Mouse (Mus musculus) spleen, embryonic (tissue): ENCODE measurements around the gene Sema3e.

ENCODE experiments used
- CTCF ChIA-PET: fragments of 350-600 bp; sonication (Branson Sonifier 250); formaldehyde crosslinking; loops from one replicate; lab custom pipeline; 2022; lab: Charles Lee

Sema3e gene

DNA sequence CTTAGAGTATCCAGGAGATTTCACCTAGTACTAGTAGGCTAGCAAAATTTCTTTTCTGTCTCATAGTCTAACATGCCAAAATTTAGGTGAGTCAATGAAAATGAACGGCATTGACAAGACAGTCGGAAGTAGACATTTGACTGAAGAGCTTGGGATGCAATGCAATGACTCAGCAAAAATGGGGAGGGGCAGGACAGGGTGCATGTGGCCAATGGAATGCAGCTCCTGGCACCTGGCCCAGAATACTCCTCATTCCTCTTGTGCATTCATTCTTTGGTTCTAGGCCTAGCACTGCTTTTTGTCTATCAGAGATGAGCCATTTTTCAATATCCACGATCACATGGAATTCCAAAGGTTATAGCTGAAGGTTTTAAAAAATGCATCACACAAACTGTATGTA, 48.1 kb downstream of the Sema3e start:
- CTCF ChIA-PET, result no interaction called here

DNA sequence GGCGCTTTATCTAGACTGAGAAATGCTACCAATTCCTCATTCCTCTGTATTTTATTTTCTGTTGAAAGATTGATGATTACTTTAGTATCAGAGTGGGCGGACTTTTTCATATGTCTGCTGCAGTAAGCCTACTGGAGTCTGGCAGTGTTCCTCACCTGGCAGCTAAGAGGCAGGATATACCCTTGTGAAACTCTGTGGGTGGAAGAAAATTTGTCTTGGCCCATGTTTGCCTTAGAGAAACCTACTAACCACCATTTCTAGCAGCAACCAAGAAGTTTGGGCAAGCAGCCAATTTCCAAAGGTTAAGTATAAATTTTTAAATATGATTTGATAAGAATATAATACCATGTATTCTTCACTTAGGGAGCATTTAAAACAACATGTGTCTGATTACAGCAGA, 63.0 kb downstream of the Sema3e start:
- CTCF ChIA-PET, result no interaction called here

DNA sequence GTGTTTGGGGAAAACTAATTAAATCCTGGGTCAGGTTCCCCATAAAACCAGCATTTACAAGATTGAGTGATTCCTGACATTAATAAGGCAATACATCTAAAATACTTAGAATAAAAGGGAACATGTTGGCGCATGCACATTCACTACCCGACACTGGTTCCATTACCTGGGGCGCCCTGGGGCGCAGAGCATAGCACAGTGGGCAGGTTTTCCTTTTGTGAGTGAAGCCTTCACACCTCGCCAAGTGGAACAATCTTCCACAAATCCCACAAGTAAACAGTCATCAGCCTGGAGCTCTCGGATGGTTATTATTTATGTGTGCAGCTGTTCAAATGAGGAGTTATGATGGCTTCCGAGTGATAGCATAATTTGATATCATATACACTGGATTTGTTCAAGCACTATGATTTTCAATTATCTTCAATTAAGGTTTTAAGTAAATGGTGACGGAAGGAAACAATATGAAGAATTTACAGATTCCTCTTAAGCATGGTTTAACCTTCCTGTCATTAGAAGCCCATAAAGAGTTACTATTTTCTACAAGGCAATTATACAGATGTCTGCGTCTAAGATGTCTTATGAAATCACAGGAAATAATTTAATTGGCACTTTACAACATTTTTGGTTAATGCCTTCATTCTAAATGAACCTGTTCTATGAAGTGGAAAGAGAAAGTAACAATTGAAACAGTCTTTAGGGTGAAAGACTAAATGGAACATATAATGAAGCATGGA, 65.0 kb downstream of the Sema3e start:
- CTCF ChIA-PET, result interaction anchor here (0.8 kb wide), 1 partner anchor 20 kb away, joined by 3 read pairs; no protein-coding TSS in a partner anchor

DNA sequence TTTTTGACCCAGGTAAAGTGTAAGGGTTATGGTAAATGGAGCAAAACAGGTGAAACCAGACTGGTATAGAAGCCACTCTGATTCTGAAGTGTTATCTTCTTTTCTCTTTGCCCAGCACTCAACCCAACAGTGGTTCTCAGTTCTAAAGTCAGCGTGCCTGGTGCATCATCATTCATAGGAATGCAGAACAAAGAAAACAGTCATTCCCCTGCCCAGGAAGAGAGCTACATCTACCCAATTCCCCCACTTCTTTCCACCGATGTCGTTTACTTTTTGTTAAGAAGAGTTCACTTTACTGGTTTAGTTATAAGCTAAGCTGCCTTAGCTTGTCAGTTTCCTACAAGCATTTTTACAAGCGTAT, 65.5 kb downstream of the Sema3e start:
- CTCF ChIA-PET, result interaction anchor here (0.8 kb wide), 1 partner anchor 20 kb away, joined by 3 read pairs; no protein-coding TSS in a partner anchor

DNA sequence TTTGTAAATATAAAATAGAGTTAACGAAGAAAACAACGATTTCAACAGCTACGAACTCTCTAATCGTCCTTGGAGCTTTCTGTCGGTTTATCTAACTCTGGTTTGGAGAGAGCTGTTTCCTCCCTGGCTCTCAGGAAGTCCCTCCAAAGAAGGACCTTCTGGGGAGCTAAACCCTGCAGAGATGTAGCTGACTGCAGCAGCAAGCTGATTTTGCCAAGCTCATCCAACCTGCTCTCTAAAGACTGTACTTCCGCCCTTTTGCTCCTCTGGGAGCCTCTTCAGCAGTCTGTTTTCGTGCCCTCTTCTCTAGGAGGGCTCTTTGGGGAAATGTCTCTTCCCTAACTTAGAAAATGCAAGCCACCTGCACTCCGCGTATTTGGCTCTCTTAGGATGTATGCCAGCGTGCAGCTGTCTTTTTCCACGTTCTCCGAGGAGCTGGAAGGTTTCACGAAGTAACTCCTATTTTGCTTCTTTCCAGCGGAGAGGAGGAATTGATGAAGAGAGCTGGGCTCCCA, 67.2 kb downstream of the Sema3e start:
- CTCF ChIA-PET, result interaction anchor here (0.7 kb wide), 1 partner anchor 1189 kb away, joined by 3 read pairs; no protein-coding TSS in a partner anchor

DNA sequence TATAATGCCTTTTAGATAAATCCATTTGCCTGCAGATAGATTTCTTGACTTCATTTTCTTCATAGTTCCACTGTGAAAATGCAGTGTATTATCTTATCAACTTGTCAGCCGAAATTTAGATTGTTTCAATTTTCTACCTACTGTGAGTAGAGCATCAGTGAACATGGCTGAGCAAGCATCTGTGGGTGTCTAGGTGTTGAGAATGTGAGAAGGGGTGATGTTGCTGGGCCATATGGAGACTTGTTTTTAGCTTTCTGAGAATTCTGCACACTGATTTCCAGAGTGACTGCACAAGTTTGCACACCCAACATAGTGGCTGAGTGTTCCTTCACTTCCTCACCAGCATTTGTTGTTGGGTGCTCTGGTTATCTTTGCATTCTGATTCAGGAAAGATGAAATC, 71.1 kb downstream of the Sema3e start:
- CTCF ChIA-PET, result no interaction called here

DNA sequence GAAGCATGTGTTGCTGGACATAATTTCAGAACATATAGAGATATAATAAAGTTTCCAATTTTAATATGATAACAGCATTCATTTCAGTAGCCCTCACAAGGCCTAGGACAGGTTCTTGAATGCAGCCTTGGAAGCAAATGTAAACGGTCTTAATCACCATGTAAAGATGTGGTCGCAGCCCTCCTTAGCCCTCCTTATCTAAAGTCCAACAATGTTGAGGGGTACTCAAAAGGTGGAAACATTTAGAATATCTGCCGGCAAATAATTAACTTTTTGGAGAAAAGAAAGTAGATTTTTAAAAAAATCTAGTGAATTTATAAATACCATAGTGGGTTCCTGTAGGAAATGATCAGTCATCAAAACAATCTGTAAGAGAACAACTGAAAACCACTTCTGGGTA, 73.6 kb downstream of the Sema3e start:
- CTCF ChIA-PET, result no interaction called here

DNA sequence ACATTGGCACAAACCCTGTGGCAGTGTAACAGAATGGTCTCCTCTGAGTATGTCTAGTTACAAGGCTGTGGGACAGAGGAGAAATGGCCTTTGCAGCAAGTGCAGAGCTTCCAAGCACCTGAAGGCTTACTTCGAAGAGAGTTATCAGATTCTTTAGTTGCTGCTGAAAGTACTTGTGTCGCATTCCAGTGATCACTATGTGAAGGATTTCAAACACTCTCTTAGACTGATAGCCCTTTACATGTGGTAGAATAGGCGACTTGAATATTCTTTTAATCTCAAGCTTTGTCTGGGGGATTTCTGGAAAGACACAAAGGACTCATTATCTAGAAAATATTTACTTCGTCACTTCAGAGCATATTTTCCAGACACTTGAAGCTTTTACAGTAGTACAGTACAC, 82.3 kb downstream of the Sema3e start:
- CTCF ChIA-PET, result no interaction called here

DNA sequence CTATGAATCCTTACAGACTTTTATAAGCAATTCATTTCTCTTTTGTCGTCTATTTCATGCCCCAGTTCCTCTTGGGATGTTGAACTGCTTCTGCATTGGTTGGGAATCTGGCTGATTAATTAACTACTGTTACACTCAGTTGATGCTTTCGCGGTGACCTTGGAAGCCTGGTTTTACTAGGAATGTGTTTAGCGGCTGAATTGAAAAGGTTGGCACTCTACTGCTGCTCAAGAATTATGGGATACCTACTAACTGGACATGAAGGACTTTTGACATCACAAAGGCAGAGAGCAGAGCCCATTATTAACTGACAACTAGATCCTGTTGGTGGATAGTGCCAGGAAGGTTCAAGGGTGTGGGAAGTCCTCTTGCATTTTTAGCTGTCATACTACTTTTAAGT, 83.9 kb downstream of the Sema3e start:
- CTCF ChIA-PET, result no interaction called here

DNA sequence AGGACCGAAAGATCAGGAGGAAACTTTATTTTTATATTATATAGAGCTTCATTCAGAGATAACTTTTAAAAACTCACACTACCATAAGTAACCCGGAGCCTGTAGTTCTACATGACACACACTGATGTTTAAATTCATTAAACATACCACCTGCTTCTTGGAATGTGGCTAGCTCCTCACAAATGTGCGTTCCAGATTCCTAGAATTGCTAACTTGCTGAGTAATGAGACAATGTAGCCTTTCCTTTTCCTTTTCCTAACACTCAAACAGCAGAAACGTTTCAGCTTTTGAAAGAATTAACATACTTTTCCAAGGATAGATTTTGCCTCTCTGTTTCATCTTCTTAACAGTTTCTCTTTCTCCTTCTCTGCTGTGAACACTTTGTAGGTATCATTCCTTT, 86.3 kb downstream of the Sema3e start:
- CTCF ChIA-PET, result no interaction called here

DNA sequence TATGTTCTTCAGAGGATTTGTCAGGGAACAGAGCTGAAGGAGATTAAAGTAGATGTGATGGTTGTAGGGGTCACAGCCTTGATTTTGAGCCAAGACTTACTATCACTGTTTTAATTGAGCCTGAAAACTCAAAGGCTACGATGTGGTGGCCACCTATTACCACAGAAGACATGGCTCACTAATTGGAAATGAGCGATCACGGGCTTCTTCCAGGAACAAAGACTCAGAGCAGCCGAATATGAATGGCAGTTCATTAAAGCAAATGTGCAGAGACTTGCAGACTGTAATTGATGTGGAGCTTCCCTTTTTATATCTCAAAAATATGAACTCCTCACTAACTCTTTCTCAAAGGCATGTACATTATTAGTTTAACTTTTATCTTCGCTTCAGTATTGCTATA, 96.8 kb downstream of the Sema3e start:
- CTCF ChIA-PET, result no interaction called here

DNA sequence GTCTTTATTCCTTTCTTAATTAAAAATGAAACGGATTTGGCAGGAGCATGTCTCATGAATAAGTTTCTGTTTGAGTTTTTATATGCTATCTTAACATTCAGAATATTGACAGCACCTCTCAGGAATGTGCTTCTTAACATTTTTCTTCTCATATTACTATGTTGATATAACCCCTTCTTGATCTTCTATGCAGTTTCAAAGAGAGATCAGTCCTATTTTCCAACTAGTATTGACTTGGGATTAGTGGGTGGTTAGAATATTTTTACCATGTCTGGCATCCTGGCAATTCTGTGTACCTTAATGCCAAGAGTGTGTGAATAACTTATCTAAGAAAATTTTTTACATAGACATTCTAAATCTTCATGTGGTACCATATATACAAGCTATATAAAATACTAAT, 101.5 kb downstream of the Sema3e start:
- CTCF ChIA-PET, result no interaction called here

DNA sequence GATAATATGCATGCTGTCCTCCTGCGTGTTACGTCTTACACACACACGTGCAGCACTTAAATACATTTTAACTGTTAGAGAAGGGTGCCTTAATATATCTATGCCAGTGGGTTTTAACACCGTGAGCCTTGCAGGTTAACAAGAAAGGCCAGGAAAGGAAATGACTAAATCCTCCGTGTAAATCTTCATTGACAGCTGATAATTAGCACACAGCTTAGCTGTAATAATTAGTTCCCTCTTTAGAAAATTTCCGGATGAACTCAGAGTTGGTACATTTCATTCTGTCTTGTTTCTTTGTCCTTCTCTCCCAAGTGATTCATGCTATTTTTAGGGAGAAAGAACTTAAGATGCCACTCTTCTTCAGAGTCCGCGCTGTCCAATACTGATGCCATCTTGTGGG, 110.9 kb downstream of the Sema3e start:
- CTCF ChIA-PET, result no interaction called here

DNA sequence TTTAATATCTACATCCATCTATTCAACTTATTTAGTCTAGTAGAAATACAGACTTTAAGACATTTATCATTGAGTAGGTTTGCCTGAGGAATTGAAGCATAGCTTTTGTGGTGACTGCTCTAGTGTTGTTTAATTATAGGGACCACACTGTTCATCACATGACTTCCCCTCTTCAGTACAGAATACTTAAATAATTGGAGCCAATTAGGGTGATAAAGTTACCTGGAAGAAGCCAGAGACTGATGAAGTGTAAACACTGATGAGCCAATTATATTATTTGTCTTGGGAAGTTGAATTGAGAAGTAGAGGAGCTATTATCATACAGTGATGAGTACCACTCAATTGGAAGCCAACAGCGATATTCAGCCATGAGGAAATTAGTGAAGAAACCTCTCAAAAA, 113.6 kb downstream of the Sema3e start:
- CTCF ChIA-PET, result no interaction called here

DNA sequence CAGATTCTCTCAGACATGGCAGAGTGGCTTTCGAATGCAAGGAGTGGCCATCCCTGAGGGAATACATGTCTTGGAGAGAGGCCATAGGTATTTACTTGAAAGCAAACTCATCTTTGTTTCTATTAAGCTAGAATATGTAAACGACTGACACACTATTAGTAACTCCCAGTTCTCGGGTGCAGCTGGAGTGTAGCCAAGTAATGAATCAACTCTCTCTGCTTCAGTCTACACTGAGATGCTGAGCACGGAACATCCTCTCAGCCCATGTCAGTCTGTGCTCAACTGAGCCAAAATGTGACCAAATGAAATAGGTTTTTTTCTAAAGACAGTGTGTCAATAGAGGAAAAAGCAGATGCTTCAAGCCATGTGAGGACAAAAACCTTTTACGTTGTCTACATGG, 137.5 kb downstream of the Sema3e start:
- CTCF ChIA-PET, result no interaction called here

DNA sequence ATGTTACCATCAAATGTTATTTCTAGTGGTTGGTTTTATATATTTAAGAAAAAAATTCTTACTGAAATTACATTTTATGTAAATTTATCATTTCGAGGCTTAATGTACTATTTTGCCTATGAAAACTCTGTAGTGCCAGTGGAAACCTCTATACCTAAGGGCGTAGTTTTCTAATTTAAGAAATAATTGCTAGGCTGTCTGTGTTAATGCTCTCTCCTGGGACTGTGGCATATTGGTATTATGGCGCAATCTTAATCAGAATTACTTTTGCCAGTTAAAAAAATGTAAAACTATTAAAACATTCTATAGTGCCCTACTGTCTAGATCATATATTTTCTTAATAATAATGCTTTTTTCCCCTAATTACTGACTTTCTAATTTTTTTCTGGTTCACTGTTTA, 138.2 kb downstream of the Sema3e start:
- CTCF ChIA-PET, result no interaction called here

DNA sequence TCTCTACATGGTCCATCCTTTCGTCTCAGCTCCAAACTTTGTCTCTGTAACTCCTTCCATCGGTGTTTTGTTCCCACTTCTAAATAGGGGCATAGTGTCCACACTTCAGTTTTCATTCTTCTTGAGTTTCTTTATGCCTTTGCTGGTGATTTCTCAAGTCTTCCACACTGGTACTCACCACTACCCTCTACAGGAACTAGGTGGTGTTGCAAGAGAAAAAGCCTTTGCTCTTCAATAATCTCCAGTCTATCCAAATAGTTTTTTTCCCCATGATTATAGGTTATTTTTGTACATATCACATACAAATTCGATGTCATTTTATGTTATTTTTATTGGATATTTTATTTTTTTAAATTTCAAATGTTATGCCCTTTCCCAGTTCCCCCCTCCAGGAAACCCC, 142.7 kb downstream of the Sema3e start:
- CTCF ChIA-PET, result no interaction called here

DNA sequence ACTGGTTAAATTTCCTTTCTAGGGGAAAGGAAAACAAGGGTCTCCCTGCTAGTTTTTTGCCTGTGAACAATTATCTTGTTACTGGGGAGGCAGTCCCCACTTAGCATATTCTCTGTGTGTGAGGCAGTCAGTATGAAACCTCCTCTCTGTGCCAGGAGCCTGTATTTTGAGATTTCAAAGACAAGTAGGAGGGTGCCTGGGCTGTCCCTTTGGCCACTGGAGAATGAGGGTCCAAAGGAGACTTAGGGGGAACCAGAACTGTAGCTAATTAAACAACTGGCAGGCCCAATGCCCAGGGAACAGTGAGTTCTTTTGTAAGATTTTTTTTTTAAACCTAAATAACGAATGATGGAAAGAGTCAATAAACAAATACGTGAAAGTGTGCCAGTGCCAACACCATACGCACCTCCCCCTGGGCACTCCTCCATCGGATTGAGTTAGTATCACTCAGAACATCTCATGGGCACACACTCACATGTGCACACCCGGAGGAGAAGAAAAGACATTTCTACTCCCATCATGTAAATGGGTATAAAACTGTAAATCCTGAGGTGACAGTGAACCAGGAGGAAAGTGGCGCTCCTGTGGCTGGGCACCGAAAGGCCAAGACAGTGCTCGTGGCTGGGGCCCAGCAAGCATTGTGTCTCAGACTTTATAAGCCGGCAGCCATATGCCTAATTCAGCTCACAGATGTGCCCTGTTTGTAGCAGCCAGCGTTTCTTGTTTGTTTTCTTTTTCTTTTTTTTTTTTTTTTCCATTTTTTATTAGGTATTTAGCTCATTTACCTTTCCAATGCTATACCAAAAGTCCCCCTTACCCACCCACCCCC, 148.5 kb downstream of the Sema3e start:
- CTCF ChIA-PET, result interaction anchor here (0.6 kb wide), 1 partner anchor 19 kb away, joined by 4 read pairs; no protein-coding TSS in a partner anchor

DNA sequence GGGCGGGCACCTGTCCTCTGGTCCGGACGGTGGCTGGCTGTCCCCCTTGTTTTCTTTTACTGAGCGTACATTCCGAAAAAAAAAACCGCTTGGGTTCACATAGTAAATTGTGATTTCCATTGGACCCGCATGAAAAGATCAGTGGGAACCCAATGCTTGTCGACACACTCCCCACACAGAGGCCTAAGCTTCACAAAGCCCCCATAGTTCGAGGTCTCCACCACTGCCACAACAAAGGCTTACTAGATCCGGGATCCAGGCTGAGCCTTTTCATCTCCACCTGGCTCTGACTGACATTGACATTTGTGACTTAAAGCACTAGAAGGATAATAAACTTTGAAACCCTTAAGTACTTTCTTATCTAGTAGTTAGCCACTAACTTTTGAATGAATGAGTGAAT, 155.5 kb downstream of the Sema3e start:
- CTCF ChIA-PET, result no interaction called here

DNA sequence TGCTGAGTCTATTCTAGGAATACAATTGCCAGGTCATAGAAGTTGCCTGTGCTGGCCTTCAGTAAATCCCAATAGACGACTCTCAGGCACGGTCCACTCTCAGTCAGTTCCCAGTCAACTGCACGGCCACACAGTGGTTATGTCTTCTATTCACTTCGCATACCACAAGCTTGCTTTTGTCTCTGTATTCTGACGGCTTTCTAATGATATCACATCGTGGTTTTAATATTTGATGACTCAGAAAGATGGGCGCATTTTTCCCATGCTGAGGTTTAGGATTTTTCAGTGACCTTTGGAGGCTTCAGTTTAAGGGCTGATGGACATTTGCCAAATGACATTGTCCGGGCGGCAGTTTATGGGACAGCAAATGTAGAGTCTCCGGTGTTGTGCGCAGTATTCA, 157.1 kb downstream of the Sema3e start:
- CTCF ChIA-PET, result no interaction called here

DNA sequence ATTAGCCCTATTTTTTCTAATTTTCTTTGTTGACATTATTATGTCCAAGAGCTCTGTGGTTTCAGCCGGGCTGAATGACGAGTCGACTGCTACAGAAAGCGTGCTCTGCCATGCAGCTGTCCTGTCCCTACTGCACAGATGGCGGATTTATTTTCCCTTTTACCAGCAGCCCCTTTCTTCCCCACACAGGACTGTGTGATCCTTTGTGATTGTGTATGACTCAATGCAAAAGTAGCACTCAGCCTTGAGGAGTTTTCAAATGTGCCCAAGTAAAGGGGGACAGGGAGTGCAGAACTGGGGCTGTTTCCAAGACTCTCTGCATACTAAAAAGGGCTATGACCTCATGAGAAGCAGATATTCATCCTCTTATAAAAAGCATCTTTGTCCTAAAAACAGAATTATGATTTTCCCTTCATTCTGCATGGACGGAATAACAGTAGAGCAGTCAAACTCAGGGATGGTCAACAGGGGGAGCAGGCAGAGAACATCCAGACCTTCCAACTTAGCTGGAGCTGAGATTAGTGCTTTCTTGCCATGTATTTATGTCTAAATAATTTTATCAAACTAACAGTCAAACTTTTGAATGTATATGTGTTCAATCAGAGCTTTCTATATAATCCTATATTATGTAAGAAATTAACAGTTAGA, 170.2 kb downstream of the Sema3e start:
- CTCF ChIA-PET, result no interaction called here

DNA sequence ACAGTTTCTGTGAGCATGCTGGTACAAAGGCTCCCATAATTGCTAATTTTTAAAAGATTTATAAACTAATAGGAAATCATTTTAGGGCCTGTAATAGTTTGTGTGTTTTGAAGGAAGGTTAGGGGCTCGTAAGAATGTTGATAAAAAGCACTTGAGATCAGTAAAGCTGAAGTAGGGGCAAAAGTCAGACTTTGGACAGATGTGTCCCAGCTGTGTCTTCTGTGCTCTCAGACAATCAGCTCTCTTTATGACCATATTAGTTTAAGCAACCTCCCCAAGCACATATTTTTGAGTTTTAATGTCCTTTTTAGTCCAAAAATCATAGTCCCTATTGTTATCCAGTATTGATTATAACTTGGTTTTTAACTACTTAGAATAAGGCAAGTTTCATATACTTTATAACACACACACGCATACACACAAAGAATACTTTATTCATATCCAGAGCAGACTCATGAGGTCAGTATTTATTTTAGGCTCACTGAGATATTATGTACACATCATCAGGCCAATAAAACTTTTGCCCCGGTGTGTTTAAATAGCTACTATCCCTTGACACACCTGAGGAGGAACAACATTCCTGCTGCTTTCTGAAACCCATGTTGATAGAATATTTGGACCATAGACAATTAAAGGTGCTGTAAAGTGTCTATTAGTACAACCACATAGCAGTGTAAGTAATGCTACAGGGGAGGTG, 173.4 kb downstream of the Sema3e start:
- CTCF ChIA-PET, result no interaction called here
